Mouse (Mus musculus): ENCODE measurements around the gene Spata32. TPM values are rescaled to one million over a fixed set of nuclear protein-coding genes. Genes with fewer than 3 reads are reported as not detected.

Gene Spata32
- total and polyA plus RNA-seq, 2 experiments: not detected

GRCm38 (mm10) chr11:103192230-103192955 lies 25.8 kb downstream of the Spata32 start:
- Histone ChIP-seq H3K4me3 (ENCODE audit: insufficient read depth, low read depth, low read length) (no peak overlapping the region), H3K4me1 (ENCODE audit: control insufficient read depth, insufficient read depth, low read length) (no peaks in the 10 kb centered on the region), H3K9ac (ENCODE audit: low read depth, low read length) (no peak overlapping the region), H3K36me3 (ENCODE audit: control insufficient read depth, insufficient read depth, low read length) (no peaks in the 10 kb centered on the region), H3K79me2 (ENCODE audit: control insufficient read depth, insufficient read depth, low read length) (no peaks in the 10 kb centered on the region), H3K27me3 (ENCODE audit: control insufficient read depth, insufficient read depth, low read length) (peaks cover 9% of the 10 kb centered on the region), H3K27ac (replicated peaks; ENCODE audit: insufficient read depth, low read depth, low read length) (no peak overlapping the region)
- TF ChIP-seq CTCF (IDR thresholded peaks at IDR 0.05; ENCODE audit: low read depth, low read length) (no peak), POLR2A (IDR thresholded peaks at IDR 0.05; ENCODE audit: extremely low read depth, insufficient read depth, low read length) (no peak)
- 33% methylated on average over 28 of the region's 28 CpGs for WGBS
- DNase-seq (ENCODE audit: extremely low read depth, low read depth, low spot score): no peak

- no peaks in the 10 kb centered on the region for H3K4me1 ChIP-seq (ENCODE audit: control insufficient read depth, insufficient read depth, low read length)
- no peak overlapping the region for H3K9ac ChIP-seq (ENCODE audit: low read depth, low read length)
- H3K27ac ChIP-seq (replicated peaks; ENCODE audit: insufficient read depth, low read depth, low read length): no peak overlapping the region
- no peaks in the 10 kb centered on the region for H3K79me2 ChIP-seq (ENCODE audit: control insufficient read depth, insufficient read depth, low read length)
- WGBS: 48% methylated on average over 2 of the region's 2 CpGs
- TF ChIP-seq POLR2A (IDR thresholded peaks at IDR 0.05; ENCODE audit: extremely low read depth, insufficient read depth, low read length) (no peak), CTCF (IDR thresholded peaks at IDR 0.05; ENCODE audit: low read depth, low read length) (peak; percentile 26; the same call in 1 of the 2 replicates)
- no peaks in the 10 kb centered on the region for H3K27me3 ChIP-seq (ENCODE audit: control insufficient read depth, insufficient read depth, low read length)
- no peak overlapping the region for H3K4me3 ChIP-seq (ENCODE audit: insufficient read depth, low read depth, low read length)
- no peaks in the 10 kb centered on the region for H3K36me3 ChIP-seq (ENCODE audit: control insufficient read depth, insufficient read depth, low read length)
- peak; percentile 7 for DNase-seq (ENCODE audit: extremely low read depth, low read depth, low spot score)
Measured at GRCm38 (mm10) chr11:103184891-103185290, 33.3 kb downstream of the Spata32 start.

GRCm38 (mm10) chr11:103181911-103182310 lies 36.3 kb downstream of the Spata32 start:
- Histone ChIP-seq H3K79me2 (ENCODE audit: control insufficient read depth, insufficient read depth, low read length) (no peaks in the 10 kb centered on the region), H3K4me3 (ENCODE audit: insufficient read depth, low read depth, low read length) (no peak overlapping the region), H3K9ac (ENCODE audit: low read depth, low read length) (no peak overlapping the region), H3K27ac (replicated peaks; ENCODE audit: insufficient read depth, low read depth, low read length) (no peak overlapping the region), H3K4me1 (ENCODE audit: control insufficient read depth, insufficient read depth, low read length) (no peaks in the 10 kb centered on the region), H3K27me3 (ENCODE audit: control insufficient read depth, insufficient read depth, low read length) (no peaks in the 10 kb centered on the region), H3K36me3 (ENCODE audit: control insufficient read depth, insufficient read depth, low read length) (no peaks in the 10 kb centered on the region)
- no peak for TF ChIP-seq CTCF (IDR thresholded peaks at IDR 0.05; ENCODE audit: low read depth, low read length)
- no peak for TF ChIP-seq POLR2A (IDR thresholded peaks at IDR 0.05; ENCODE audit: extremely low read depth, insufficient read depth, low read length)
- DNase-seq (ENCODE audit: extremely low read depth, low read depth, low spot score): no peak
- 74% methylated on average over 3 of the region's 3 CpGs for WGBS

GRCm38 (mm10) chr11:103181349-103181748 lies 36.9 kb downstream of the Spata32 start:
- H3K36me3 ChIP-seq (ENCODE audit: control insufficient read depth, insufficient read depth, low read length): no peaks in the 10 kb centered on the region
- TF ChIP-seq CTCF (IDR thresholded peaks at IDR 0.05; ENCODE audit: low read depth, low read length): no peak
- TF ChIP-seq POLR2A (IDR thresholded peaks at IDR 0.05; ENCODE audit: extremely low read depth, insufficient read depth, low read length): no peak
- no peak overlapping the region for H3K4me3 ChIP-seq (ENCODE audit: insufficient read depth, low read depth, low read length)
- H3K27me3 ChIP-seq (ENCODE audit: control insufficient read depth, insufficient read depth, low read length): no peaks in the 10 kb centered on the region
- 74% methylated on average over 9 of the region's 9 CpGs for WGBS
- H3K4me1 ChIP-seq (ENCODE audit: control insufficient read depth, insufficient read depth, low read length): no peaks in the 10 kb centered on the region
- no peak overlapping the region for H3K27ac ChIP-seq (replicated peaks; ENCODE audit: insufficient read depth, low read depth, low read length)
- no peaks in the 10 kb centered on the region for H3K79me2 ChIP-seq (ENCODE audit: control insufficient read depth, insufficient read depth, low read length)
- no peak for DNase-seq (ENCODE audit: extremely low read depth, low read depth, low spot score)
- H3K9ac ChIP-seq (ENCODE audit: low read depth, low read length): no peak overlapping the region

- Histone ChIP-seq H3K36me3 (ENCODE audit: control insufficient read depth, insufficient read depth, low read length) (no peaks in the 10 kb centered on the region), H3K9ac (ENCODE audit: low read depth, low read length) (no peak overlapping the region), H3K4me3 (ENCODE audit: insufficient read depth, low read depth, low read length) (no peak overlapping the region), H3K4me1 (ENCODE audit: control insufficient read depth, insufficient read depth, low read length) (no peaks in the 10 kb centered on the region), H3K79me2 (ENCODE audit: control insufficient read depth, insufficient read depth, low read length) (no peaks in the 10 kb centered on the region), H3K27ac (replicated peaks; ENCODE audit: insufficient read depth, low read depth, low read length) (no peak overlapping the region), H3K27me3 (ENCODE audit: control insufficient read depth, insufficient read depth, low read length) (no peaks in the 10 kb centered on the region)
- TF ChIP-seq POLR2A (IDR thresholded peaks at IDR 0.05; ENCODE audit: extremely low read depth, insufficient read depth, low read length) (no peak), CTCF (IDR thresholded peaks at IDR 0.05; ENCODE audit: low read depth, low read length) (no peak)
- no peak for DNase-seq (ENCODE audit: extremely low read depth, low read depth, low spot score)
- 76% methylated on average over 1 of the region's 1 CpGs for WGBS
Measured at GRCm38 (mm10) chr11:103180426-103180825, 37.8 kb downstream of the Spata32 start.

- 92% methylated on average over 8 of the region's 8 CpGs for WGBS
- H3K79me2 ChIP-seq (ENCODE audit: control insufficient read depth, insufficient read depth, low read length): no peaks in the 10 kb centered on the region
- no peaks in the 10 kb centered on the region for H3K27me3 ChIP-seq (ENCODE audit: control insufficient read depth, insufficient read depth, low read length)
- no peaks in the 10 kb centered on the region for H3K36me3 ChIP-seq (ENCODE audit: control insufficient read depth, insufficient read depth, low read length)
- DNase-seq (ENCODE audit: extremely low read depth, low read depth, low spot score): no peak
- no peak overlapping the region for H3K4me3 ChIP-seq (ENCODE audit: insufficient read depth, low read depth, low read length)
- TF ChIP-seq CTCF (IDR thresholded peaks at IDR 0.05; ENCODE audit: low read depth, low read length) (no peak), POLR2A (IDR thresholded peaks at IDR 0.05; ENCODE audit: extremely low read depth, insufficient read depth, low read length) (no peak)
- H3K27ac ChIP-seq (replicated peaks; ENCODE audit: insufficient read depth, low read depth, low read length): no peak overlapping the region
- H3K4me1 ChIP-seq (ENCODE audit: control insufficient read depth, insufficient read depth, low read length): no peaks in the 10 kb centered on the region
- H3K9ac ChIP-seq (ENCODE audit: low read depth, low read length): no peak overlapping the region
Measured at GRCm38 (mm10) chr11:103178748-103179147, 39.5 kb downstream of the Spata32 start.

Data from liver, adult 2 months (tissue).